Mouse (Mus musculus) stomach, postnatal 0 days (tissue): ENCODE measurements around the gene Shbg.

Source experiments
- CTCF ChIP-seq: IDR thresholded peaks from 2 replicates; pipeline ENCODE4 v1.5.1; 2016; ENCODE audit warnings: antibody characterized with exemption, low read depth, mild to moderate bottlenecking, moderate library complexity
- EP300 ChIP-seq: optimal IDR thresholded peaks from 2 replicates; pipeline ENCODE3; 2016; ENCODE audit warnings: antibody characterized with exemption

DNA sequence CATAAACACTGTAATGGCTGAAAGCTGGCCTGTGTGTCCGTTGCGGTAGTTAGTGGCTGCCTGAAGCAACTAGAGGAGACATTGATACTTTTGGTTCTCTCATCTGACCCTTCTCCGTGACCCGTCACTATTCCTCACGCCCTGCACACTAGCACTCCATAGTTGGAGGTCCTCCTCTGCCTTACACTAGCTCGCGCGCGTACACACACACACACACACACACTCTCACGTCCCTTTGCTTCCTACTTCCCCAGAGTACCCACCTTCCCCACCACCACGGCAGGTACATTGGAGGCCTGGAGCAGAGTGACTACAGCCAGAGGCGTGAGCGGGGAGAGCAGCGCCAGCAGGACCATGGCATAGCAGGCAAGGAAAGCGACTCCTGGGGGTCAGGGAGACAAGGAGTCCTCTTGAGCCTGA, 39.8 kb upstream of the Shbg start:
- no peak for TF ChIP-seq EP300
- TF ChIP-seq CTCF = no peak
